Mouse (Mus musculus) left cerebral cortex, adult 2 months (tissue): ENCODE measurements around the gene Slfn1. TPM values are rescaled to one million over a fixed set of nuclear protein-coding genes. Genes with fewer than 3 reads are reported as not detected.

Experiments used
- DNase-seq, 2 experiments: peaks; one replicate each; pipeline ENCODE4 v3.0.0; 2021 to 2022; ENCODE audit warnings: low spot score in 2 of 2, mixed read lengths in 1 of 2; ENCODE audit errors: extremely low spot score in 1 of 2
- H3K27ac ChIP-seq: fragments of 200-600 bp; 2 replicates; pipeline ENCODE4 v1.8.1; 2022
- H3K4me3 ChIP-seq: fragments of 200-600 bp; 2 replicates; pipeline ENCODE4 v1.8.1; 2022
- CTCF ChIP-seq: fragments of 200-600 bp; IDR thresholded peaks from 2 replicates; pipeline ENCODE4 v1.8.1; 2022; ENCODE audit warnings: antibody characterized with exemption, mild to moderate bottlenecking, moderate library complexity
- intact Hi-C: fragments of 180-260 bp; cut with DNase I; formaldehyde crosslinking; loops from one replicate; pipeline ENCODE4 v1.15.1; 2025
- long read RNA-seq, 2 experiments: library from polyadenylated mRNA; stranded (forward); transcript quantifications; one replicate each; pipeline ENCODE4 v2.0.0; 2021; ENCODE audit warnings: borderline mapping rate in 2 of 2
- total RNA-seq, 2 experiments: library from RNA; stranded (reverse); gene quantifications; 2 replicates each; pipeline ENCODE4 v1.2.3; 2021

The Slfn1 gene
- not detected for total RNA-seq
- long read RNA-seq, experiment 1 = 0 reads
- long read RNA-seq, experiment 2 = 0 reads

- intact Hi-C loops = no loop called here
- no peak within 1 kb of the TSS for H3K27ac ChIP-seq
- no peak for TF ChIP-seq CTCF
- DNase-seq = no peak
- H3K4me3 ChIP-seq = no peak within 1 kb of the TSS
These were observed at the start of gene Slfn1 for GRCm38 (mm10) chr11:83116597-83117227. Gene Slfn1, plus strand, starts transcription at chr11:83116849.

- intact Hi-C loops = no loop called here
- TF ChIP-seq CTCF = no peak; the same call in 1 of the 2 replicates
- H3K4me3 ChIP-seq = no peak overlapping the region
- no peak for DNase-seq
- no peak overlapping the region for H3K27ac ChIP-seq
These were observed 48.5 kb upstream of the Slfn1 start for GRCm38 (mm10) chr11:83067982-83068694.

- DNase-seq = no peak
- intact Hi-C loops = no loop called here
- Histone ChIP-seq H3K4me3 (no peak overlapping the region), H3K27ac (no peak overlapping the region)
- no peak for TF ChIP-seq CTCF
These were observed 46.2 kb upstream of the Slfn1 start for GRCm38 (mm10) chr11:83070321-83070970.

- TF ChIP-seq CTCF = no peak
- Histone ChIP-seq H3K4me3 (no peak overlapping the region), H3K27ac (peak overlapping the region; percentile 25; the same call in 1 of the 2 replicates)
- no peak for DNase-seq
- intact Hi-C loops = no loop called here
These were observed 38.8 kb upstream of the Slfn1 start for GRCm38 (mm10) chr11:83077714-83078422.

GRCm38 (mm10) chr11:83078423-83079140 is 38.1 kb upstream of the Slfn1 start:
- intact Hi-C loops = no loop called here
- 0 out of 2 replicates have a peak overlapping the region, but pooled peaks have one; percentile 51 for H3K27ac ChIP-seq
- no peak overlapping the region for H3K4me3 ChIP-seq
- TF ChIP-seq CTCF = no peak
- DNase-seq = no peak

- no peak for DNase-seq
- intact Hi-C loops = no loop called here
- TF ChIP-seq CTCF = no peak
- no peak overlapping the region for H3K27ac ChIP-seq
- H3K4me3 ChIP-seq = no peak overlapping the region
These were observed 37.0 kb upstream of the Slfn1 start for GRCm38 (mm10) chr11:83079487-83080199.

GRCm38 (mm10) chr11:83082741-83083473 is 33.7 kb upstream of the Slfn1 start:
- no peak overlapping the region for H3K27ac ChIP-seq
- intact Hi-C loops = no loop called here
- DNase-seq = no peak
- H3K4me3 ChIP-seq = no peak overlapping the region
- no peak for TF ChIP-seq CTCF

- TF ChIP-seq CTCF = no peak
- intact Hi-C loops = no loop called here
- Histone ChIP-seq H3K27ac (no peak overlapping the region), H3K4me3 (no peak overlapping the region)
- DNase-seq = no peak
These were observed 32.5 kb upstream of the Slfn1 start for GRCm38 (mm10) chr11:83084161-83084560.

GRCm38 (mm10) chr11:83084761-83085160 is 31.9 kb upstream of the Slfn1 start:
- no peak for TF ChIP-seq CTCF
- intact Hi-C loops = no loop called here
- Histone ChIP-seq H3K27ac (no peak overlapping the region), H3K4me3 (no peak overlapping the region)
- no peak for DNase-seq

GRCm38 (mm10) chr11:83115138-83115537 is 1.5 kb upstream of the Slfn1 start:
- Histone ChIP-seq H3K4me3 (no peak overlapping the region), H3K27ac (no peak overlapping the region)
- no peak for DNase-seq
- intact Hi-C loops = no loop called here
- peak; percentile 51 for TF ChIP-seq CTCF
